Mouse (Mus musculus) spleen, adult 2 months (tissue): ENCODE results near the gene Dnajb12.

Experiments
- CTCF ChIP-seq: fragments of 200-500 bp; IDR thresholded peaks from 2 replicates; pipeline ENCODE4 v1.5.1; 2011; ENCODE audit warnings: mild to moderate bottlenecking, inconsistent platforms; ENCODE audit not compliant: insufficient read depth, insufficient read length, insufficient replicate concordance; ENCODE audit errors: extremely low read depth
- POLR2A ChIP-seq: fragments of 200-500 bp; IDR thresholded peaks from 2 replicates; pipeline ENCODE4 v1.6.1; 2011; ENCODE audit warnings: low read depth, low read length, inconsistent platforms

DNA sequence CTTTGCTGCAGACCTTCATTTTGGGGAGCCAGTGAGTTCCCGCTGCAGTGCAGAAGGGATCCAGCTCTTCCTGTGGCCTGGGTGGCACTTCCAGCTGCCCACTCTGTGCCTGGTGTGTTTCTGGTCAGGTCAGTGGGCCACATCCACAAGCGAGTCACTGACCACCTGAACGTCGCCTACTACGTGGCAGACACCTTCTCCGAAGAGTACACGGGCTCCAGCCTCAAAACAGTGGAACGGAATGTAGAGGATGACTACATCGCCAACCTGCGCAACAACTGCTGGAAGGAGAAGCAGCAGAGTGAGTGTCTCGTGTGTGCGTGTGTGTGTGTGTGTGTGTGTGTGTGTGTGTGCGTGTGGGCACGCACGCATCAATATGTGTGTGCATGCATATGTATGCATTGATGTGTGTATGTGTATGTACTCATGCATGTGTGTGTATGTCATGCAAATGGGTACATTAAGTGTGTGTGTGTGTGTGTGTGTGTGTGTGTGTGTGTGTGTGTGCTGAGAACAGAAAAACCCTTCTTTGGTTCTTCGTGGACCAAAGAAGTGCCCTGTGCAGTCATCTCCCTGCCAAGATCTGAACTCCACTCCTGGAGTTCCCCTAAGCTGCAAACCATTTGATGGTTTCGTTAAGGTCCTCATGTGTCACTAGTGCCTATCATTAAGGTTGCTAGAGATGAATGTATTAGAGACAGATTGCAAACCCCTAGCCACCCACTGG is 16.3 kb downstream of the Dnajb12 start:
- TF ChIP-seq CTCF = no peak
- no peak for TF ChIP-seq POLR2A
